Mouse (Mus musculus) c-Kit-positive CD71-negative TER-119-negative erythroid progenitor cells, embryonic 14.5 days (primary cell): ENCODE data around the gene Hist1h2ac.
"Not testable (repeated sequence)": the region's sequence is repeated elsewhere in the genome, so short reads cannot be mapped to it uniquely, and the experiment has no call there.

ENCODE experiments used
- DNase-seq: peaks from one replicate; pipeline ENCODE4 v3.0.0-alpha.2; 2013; ENCODE audit warnings: low read depth

Gene Hist1h2ac

DNA sequence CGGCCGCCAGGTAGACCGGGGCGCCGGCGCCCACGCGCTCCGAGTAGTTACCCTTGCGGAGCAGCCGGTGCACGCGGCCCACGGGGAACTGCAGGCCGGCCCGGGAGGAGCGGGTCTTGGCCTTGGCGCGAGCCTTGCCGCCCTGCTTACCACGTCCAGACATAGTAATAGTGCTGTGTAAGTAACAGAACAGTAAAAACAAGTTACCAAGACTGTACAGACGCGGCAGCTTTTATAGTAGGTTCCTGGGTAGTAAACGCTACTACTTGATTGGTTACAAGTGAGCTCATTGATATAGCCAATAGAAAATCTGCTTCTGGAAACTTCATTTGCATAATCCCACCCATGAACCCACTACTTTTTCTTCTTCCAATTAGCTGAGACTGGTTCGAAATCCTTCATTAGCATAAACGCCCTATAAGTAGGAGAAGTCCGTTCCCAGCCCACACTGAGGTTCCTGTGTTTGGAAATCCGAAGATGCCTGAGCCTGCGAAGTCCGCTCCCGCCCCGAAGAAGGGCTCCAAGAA, at the start of gene Hist1h2ac, which contains the start of gene Hist1h2bc:
Hist1h2ac (minus strand) TSS at position 194 of the 527 bp plus-strand sequence.
Hist1h2bc (plus strand) TSS at position 445 of the 527 bp plus-strand sequence.
- DNase-seq, result peak; percentile 93

DNA sequence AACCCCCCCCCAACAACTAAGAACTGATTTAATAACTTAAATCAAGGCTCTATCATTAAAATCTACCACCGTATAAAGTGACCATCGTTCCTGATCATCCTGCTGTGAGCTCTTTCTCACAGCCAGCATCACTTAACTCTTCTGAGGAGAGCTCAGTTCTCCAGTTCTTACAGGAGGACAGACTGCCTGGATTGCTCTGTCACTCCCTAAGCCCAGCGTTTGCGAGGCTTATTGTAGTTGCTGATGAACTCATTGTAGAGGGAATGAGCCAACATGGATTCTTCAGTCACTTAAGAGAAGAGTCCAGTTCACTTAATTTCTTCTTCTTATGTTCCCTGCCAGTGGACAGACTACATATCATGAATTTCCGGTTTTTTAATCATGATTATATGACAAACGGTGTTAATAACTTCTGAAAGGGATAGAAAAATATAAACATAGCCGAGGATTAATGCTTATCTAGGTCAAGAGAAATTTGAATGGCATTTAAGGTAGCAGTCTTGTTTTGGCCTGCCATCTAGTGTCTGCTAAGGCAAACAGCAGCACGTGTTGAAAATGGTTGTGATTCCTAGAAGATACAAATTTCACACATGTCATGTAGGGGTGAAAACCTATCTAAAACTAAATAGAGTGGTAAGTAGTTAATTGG, 48.5 kb upstream of the Hist1h2ac start:
- no peak for DNase-seq

DNA sequence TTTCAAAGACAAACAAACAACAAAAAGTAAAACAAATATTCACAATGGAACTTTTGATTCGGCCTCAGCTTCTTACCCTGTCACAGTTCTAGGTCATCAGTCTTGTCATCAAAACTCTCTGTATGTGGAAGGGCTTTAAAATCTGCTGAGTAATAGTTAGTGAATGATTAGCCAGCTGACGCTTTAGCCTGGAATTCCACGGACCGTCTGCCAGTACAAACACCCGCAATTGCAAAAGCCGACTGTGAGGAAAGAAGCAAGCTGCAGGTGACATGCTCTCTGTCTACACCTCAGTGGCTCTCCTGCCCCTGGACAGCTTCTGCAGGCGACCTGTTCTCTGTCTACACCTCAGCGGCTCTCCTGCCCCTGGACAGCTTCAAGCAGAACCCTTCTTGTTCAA, 46.7 kb upstream of the Hist1h2ac start:
- no peak for DNase-seq

DNA sequence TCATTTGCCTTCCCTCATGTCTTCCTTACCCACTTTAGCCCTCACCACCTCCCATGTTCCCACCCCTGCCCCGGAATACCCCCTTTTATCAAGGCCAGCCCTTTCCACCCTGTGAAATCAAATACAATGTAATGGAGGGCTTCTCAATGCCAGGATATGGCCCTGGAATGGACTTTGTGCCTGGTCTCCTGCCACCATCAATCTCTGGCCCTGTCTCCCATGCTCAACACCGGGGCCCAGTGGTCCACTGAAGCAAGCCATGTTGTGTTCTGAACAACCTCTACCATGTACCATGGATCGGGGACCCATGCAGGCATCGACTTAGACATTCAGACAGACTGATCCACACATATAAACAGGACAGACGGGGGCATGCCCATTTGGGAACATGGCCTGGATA, 46.0 kb upstream of the Hist1h2ac start:
- DNase-seq, result no peak

DNA sequence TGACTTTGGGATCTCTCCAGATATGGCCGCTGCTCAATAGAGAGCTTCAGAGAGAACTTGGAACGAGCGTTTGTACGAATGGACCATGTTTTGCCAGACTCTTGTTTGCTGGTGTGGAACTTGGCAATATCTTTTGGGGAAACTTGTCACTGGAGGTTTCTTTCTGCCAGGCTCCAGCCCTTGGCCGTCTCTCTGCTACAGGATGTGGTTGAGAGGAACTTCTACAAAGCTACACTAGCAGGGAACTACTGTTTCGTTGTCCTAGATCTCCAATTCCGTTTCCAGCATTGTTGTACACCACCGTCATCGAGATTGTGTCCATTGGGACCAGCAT, 45.4 kb upstream of the Hist1h2ac start:
- DNase-seq, result no peak

DNA sequence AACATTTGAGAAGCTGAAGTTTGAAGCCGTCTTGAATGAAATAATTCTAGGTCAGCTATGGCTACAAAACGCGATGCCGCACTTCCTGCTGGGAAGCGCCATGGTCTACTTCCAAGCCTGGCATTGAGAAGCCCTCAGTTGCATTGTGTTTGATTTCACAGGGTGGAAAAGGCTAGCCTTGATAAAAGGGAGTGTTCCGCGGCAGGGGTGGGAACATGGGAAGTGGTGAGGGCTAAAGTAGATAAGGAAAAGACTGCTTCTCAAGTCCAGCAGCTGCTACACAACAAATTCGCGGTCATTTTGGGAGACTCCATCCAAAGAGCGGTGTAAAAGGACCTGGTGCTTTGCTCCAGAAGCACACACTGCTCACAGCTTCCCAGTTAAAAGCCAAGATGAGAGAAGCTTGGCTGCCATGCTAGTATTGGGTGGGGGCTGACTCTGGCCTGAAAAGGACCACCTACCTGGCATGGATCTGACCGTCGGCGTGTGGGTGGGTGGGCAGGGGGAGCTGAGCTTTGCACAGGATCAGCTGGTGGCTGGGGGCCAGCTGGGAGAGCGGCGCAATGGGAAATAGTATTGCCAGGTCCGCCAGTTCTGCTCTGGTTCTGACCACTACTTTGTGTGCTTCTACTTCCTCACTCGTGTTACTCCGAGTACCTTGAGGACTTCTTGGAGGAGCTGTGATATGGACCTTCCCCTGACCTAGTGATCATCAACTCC, 44.9 kb upstream of the Hist1h2ac start:
- DNase-seq, result no peak

DNA sequence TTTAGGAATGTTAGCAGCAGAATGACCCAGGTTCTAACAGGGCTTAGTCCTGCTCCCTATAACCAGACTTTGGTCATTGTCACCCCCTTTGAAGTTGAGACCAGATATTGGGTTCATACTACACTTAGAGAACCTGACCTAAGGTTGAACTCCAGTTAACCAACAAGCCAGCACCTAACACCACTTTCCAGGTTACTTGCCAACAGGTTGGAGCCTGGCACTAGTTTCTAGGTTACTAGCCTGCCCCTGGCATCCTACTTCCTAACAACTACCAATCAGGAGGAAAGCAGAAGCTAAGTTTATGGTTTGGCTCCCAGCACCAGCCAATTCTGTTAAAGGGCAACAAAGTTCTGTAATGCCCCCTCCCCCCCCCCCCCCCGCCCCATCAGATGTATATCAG, 41.5 kb upstream of the Hist1h2ac start:
- DNase-seq, result no peak

DNA sequence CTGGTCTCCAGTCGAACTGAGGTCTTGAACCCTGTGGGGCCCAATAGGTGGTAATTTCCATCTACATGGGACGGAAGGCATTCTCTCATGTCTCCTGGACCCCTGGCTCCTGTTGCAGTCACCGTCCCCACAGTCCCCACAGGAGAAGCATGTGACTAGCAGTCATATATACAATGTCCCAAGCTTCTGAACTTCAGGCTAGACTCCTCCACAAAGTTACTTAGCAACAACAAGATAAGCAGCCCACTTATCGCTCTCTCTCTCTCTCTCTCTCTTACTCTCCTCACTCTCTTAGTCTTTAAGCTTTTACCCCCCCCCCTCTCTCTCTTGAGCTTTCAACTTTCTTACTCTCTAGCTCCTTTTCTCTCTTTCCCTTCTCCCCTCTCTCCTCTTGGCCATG, 40.5 kb upstream of the Hist1h2ac start:
- no peak for DNase-seq

DNA sequence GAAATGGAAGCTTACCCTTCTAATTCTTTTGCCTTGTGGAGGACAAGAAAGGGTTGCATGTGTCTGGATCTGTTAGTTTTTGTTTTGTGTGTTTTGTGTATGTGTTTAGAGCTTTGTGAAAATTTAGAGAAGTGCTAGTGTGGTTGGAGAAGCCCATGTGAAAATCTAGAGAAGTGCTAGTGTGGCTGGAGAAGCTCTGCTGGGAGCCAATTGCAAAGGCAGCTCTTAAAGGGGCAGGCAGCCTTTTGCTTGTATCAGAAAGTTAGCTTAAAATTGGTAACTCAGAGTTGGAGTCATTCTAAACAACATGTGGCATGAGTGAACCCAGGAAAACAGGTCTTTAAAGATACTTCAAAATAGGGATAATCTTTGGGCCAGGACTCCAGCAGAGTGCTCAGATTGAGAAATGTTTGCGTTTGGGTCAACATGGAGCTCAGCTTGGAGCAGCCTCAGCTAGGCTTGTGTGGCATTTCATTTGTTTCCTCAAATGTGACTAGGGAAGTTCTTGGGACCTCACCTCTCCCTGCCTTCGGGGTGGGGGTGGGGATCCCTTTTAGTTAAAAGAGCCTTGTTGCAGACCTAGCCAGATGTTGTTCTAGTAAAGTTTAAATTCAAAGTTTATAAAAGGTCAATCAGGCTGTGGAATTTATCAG, 34.0 kb upstream of the Hist1h2ac start:
- DNase-seq, result not testable (repeated sequence)

DNA sequence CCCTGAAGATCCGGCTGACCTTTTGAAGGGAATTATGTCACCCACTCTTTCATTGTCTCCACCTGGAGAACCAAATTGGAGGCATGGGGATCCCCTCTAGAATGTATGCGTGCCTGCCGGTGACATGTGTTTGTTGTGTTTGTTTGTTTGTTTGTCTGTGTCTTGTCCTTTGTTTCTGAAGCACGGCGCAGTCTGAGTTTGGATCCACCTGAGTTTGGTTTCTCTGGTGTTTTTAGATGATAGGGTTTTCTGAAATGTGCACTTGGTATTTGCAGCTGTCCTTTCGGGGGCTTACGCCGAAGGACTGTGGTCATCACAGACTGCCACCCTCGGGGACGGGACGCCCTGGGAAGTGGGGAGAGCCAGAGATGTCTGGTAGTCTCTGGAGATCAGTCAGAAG, 33.4 kb upstream of the Hist1h2ac start:
- no peak for DNase-seq

DNA sequence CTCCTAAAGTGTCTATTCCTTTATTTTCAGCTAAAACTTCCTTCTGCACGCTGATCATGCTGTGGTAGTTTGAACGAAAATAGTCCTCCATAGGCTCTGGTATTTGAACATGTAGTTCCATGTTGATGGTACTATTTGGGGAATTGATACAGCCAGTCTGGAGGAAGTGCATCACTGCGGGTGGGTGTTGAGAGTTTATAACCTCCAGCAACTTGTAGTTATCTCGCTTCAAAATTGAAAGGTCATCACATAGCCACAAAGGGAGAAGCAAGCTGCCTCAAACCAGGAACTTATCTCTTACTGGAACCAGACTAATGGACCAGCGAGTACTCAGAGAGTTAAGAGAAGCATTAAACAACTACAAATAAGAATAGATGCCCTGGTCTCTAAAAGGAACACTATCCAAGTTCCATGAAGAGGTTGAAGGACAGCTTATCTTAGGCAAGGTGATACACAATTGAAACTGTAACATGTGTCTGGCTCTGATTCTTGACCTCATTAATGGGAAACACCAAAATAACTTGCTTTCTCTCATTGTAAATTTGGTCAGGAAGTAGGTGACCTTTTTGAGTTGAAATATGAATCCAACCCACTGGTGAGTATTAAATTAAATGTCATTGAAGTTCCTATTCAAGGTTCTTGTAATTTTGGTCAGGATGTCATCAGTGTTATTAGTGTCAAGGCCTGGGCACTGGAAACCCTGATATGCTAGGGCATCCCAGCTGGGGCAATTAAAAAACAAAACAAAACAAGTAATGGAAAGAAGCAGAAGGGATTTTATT, 32.7 kb upstream of the Hist1h2ac start:
- DNase-seq, result no peak

DNA sequence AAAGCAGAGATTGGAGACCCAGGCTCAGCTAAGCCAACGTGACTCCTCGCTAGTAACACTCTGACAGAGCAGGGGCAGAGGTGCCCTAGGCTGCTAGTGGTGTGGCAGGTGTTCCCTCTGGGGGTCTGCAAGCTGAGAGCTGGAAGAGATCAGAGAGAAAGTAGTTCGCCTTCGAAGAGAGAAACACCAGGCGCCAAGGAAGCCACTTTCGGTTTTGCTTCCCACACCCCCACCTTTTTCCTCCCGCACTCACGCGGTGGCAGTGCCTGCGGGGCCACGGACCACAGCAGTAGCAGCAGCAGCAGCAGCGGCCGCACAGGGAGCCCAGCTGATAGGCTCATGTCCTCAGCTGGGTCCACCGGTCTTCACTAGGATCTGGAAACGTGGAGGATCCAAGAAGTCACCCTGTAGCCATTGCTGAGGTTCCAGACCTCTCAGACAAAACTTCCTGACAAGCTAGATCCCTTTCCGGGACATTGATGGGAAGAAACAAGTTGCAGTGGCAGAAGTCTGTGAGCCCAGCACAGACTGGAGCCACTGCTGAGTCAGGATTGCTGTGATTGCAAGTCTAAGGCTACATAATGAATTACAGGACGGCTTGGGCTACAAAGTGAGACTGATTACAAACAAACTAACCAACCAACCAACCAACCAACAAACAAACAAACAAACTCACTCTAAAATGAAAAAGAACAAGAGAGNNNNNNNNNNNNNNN, 26.8 kb upstream of the Hist1h2ac start, which contains the start of gene Hfe:
Hfe (minus strand) TSS at position 481 of the 716 bp plus-strand sequence.
- no peak for DNase-seq

DNA sequence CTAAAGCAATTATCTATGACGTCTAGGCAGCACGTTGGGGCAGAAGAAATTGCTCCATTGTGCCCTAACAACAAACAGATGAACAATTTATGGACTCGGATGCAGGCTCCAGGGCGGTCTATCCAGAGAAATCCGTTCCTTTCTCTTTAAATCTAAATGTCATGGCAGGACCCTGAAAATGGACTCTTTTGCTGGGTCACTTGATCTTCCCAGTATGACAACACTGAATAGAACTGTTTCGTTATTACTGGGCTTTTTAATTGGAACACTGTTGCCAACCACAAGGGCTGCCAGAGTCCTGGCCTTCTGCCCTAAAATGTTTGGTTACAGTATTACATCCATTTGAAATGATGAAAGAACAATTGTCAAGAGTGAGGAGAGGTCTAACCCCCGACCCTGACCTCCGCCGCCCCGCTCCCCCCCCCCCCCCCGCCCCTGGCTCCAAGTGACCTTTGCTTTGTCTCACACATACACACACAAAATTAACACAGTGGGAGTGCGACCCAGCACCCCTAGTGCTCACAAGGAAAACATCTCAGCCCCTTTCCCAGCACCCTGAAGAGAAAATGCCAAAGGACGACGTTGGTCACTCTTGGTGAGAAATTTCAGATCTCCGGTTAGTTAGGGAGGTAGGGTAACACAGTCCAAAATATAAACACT, 26.1 kb upstream of the Hist1h2ac start:
- no peak for DNase-seq

DNA sequence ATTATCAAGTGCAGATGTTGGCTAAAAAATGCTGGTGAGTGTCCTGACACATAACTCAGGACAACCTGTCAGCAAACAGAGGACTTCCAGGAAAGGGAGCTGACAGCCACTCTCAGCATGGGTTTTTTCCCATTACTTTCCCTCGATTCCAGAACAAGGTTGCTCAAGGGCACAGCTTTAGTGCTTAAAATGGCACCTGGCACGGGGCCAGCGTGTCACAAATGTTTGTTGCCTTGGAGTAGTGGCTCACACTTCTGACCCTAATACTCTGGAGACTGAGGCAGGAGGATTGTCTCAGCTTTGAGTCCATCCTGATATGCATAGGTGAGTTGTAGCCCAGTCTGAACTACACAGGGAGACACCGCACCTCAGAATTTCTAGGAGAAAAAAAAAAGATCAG, 24.9 kb upstream of the Hist1h2ac start:
- no peak for DNase-seq

DNA sequence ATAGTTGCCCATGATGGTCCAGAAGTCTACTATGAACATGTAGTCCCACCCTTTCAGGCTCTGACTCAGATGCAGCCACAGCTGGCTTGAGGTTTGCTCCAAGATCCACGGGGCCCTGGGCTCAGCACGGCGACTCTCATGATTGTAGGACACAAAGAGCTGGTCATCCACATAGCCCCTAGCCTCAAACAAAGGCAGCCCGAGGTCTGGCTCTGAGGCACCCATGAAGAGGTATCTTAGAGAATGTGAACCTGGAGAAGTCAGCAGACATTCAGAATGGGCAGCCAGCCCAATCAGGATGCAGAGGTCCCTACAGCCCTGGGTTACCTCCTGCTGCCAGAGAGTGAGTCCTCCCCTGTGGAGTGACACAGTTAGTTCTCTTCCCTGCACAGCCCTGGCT, 24.3 kb upstream of the Hist1h2ac start:
- DNase-seq, result no peak

DNA sequence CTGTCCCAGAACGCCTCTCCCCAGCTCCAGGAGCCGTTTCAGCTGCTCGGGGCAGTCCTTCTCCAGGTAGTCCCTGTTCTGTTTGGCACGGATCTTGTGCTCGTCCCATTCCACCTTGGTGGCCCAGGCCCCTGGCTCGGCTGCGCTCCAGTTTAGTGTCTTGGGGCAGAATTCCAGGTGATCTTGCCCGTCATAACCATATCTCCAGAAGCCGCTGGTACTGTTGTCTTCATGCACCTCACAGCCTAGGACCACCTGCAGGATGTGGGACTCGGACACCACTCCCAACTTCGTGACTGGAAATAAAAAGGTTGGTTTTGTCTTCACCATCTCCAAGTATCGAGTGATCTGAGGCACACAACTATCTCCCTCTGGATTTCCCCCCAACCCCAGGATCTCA, 23.0 kb upstream of the Hist1h2ac start:
- DNase-seq, result no peak

DNA sequence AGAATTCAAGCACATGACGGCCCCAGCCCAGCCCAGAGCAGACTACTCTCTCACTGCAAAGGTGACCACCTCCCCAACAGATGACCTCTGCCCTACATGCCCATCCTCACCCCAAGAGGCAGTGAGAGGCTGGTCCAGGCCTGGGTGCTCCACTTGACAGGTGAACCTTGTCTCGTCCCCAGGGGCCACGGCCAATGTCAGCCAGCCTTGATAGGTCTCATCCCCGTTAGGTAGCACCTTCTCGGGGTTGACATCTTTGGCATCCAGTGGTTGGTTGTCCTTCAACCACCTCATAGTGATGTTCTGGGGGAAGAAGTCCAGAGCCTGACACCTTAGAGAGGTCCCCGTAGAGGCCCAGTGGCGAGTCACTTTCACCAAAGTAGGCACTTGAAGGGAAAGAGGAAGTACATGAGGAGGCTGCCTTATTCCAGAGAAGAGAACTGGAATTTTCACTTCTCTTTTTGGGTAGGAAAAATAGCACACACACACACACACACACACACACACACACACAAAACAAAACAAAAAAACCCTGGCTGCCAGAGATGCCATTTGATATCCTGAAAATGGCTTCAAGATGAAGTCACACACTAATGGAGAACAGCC, 22.1 kb upstream of the Hist1h2ac start:
- DNase-seq, result no peak

DNA sequence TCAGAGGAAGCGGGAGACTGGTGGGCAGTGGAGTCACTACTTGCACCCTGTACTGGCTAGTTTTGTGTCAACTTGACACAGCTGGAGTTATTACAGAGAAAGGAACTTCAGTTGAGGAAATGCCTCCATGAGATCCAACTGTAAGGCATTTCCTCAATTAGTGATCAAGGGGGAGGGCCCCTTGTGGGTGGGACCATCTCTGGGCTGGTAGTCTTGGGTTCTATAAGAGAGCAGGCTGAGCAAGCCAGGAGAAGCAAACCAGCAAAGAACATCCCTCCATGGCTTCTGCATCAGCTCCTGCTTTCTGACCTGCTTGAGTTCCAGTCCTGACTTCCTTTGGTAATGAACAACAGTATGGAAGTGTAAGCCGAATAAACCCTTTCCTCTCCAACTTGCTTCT, 19.1 kb upstream of the Hist1h2ac start:
- not testable (repeated sequence) for DNase-seq

DNA sequence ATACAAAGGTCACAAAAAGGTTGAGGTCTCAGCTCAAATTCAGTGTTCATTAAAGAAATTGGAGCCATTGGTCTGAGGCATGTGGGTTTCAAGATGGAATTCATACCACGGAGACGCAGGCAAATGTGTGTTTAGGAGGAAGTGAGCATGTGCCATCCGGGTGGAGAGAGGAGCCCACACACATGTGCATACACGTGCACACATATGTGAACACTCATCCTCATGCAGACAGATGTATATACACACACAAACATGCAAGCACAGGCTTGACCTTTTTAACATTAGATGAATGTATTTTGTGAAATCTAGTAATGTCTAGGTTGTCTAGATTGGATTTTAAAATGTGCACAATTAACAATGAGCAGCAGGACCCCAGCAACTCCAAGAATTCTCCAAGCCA, 18.5 kb upstream of the Hist1h2ac start:
- no peak for DNase-seq

DNA sequence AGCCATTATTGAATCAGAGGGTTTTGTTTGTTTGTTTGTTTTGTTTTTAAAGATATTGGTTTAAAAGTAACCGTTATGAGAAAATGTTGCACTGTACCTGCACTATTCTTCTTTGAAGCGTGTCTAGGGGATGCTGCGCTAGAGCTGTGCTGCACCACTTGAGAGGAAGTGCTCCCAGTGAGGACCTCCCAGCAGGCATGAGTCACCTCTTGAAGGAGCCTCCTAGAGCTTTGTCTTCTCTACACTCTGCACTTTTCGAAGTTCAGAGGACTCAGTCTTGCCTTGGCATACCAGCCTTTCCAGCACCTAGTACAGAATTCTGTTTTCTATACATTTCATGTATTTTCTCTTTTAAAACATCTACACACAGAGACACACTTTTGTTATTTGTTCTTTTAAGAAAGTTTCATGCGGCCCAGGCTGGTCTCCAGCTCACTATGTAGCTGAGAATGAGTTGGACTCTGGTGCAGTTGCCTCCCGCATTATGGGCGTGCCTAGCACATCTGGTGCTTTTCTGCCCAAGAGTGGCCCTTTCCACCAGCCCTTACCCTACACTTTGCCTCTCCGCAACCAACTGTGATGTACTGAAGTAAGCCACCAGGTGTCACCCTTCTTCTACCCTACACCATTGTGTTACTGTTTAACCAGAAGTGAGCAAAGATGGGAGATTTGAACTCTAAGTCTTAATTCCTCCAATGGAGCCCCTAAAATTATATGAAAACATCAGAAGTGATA, 17.2 kb upstream of the Hist1h2ac start:
- DNase-seq, result no peak
